Mouse (Mus musculus) midbrain, postnatal 0 days (tissue): ENCODE data around the gene Rundc3a. TPM values are rescaled to one million over a fixed set of nuclear protein-coding genes. Genes with fewer than 3 reads are reported as not detected.

Experiments used
- ATAC-seq: fragments of 200-750 bp; cut with Nextera tagmentation; 2 replicates; pipeline ENCODE4 v1.8.0; 2017; ENCODE audit warnings: moderate number of reproducible peaks, mild to moderate bottlenecking, moderate TSS enrichment, moderate library complexity; ENCODE audit not compliant: low FRiP score
- DNase-seq: peaks from one replicate; pipeline ENCODE4 v3.0.0-alpha.2; 2015; ENCODE audit warnings: low spot score
- H3K27ac ChIP-seq: fragments of 300-500 bp; sonication (generic); 2 replicates; pipeline ENCODE4 v1.5.1; 2014; ENCODE audit warnings: low read depth, mild to moderate bottlenecking, low read length, mixed read lengths
- H3K27me3 ChIP-seq: fragments of 300-500 bp; sonication (generic); 2 replicates; pipeline ENCODE4 v1.6.1; 2014; ENCODE audit warnings: low read length, control low read depth, mixed read lengths; ENCODE audit not compliant: insufficient read depth
- H3K36me3 ChIP-seq: fragments of 300-500 bp; sonication (generic); 2 replicates; pipeline ENCODE4 v1.6.1; 2014; ENCODE audit warnings: low read length, control low read depth, mixed read lengths; ENCODE audit not compliant: insufficient read depth
- H3K4me1 ChIP-seq: fragments of 300-500 bp; sonication (generic); 2 replicates; pipeline ENCODE4 v1.6.1; 2014; ENCODE audit warnings: mild to moderate bottlenecking, control low read depth, antibody characterized with exemption, low read length, mixed read lengths; ENCODE audit not compliant: insufficient read depth
- H3K4me2 ChIP-seq: fragments of 300-500 bp; sonication (generic); 2 replicates; pipeline ENCODE4 v1.6.1; 2014; ENCODE audit warnings: low read depth, mild to moderate bottlenecking, low read length, mixed read lengths; ENCODE audit not compliant: poor library complexity, severe bottlenecking
- H3K4me3 ChIP-seq: fragments of 300-500 bp; sonication (generic); 2 replicates; pipeline ENCODE4 v1.5.1; 2014; ENCODE audit warnings: low read depth, mild to moderate bottlenecking, low read length, moderate library complexity
- H3K9ac ChIP-seq: fragments of 300-500 bp; sonication (generic); replicated peaks from 2 replicates; pipeline ENCODE4 v1.6.1; 2014; ENCODE audit warnings: mild to moderate bottlenecking, low read length, moderate library complexity, mixed read lengths; ENCODE audit not compliant: poor library complexity, severe bottlenecking
- H3K9me3 ChIP-seq: fragments of 300-500 bp; sonication (generic); 2 replicates; pipeline ENCODE4 v1.6.1; 2016; ENCODE audit warnings: low read length, control low read depth
- CTCF ChIP-seq: IDR thresholded peaks from 2 replicates; pipeline ENCODE4 v1.5.1; 2016; ENCODE audit warnings: antibody characterized with exemption, mild to moderate bottlenecking
- WGBS: fragments of 180-500 bp; shearing (Covaris S2); extraction: QIAGEN DNeasy Blood & Tissue Kit; methylation state at CpG from one replicate; pipeline ENCODE4 v1.1.7; 2014; 5-methylcytosine and 5-hydroxymethylcytosine counted together
- polyA plus RNA-seq: library from polyadenylated mRNA; unstranded; fragments of >200 nt; fragmentation: Nextera tagmentation; extraction: Ambion mirVana; gene quantifications from 2 replicates; pipeline ENCODE4 v1.2.1, GENCODE M21; 2015
- total RNA-seq: library from RNA; depleted of rRNA; stranded (reverse); fragments of >200 nt; gene quantifications from 2 replicates; pipeline ENCODE4 v1.2.3, GENCODE M21; 2014

Gene Rundc3a
- total and polyA plus RNA-seq, 2 experiments from 2014 or later: 133 to 397 TPM

GRCm38 (mm10) chr11:102349189-102349954 lies 43.8 kb upstream of the Rundc3a start:
- Histone ChIP-seq H3K9ac (no peak overlapping the region), H3K4me1 (no peaks in the 10 kb centered on the region), H3K4me3 (no peak overlapping the region), H3K9me3 (no peaks in the 10 kb centered on the region), H3K36me3 (no peaks in the 10 kb centered on the region), H3K27me3 (no peaks in the 10 kb centered on the region), H3K4me2 (no peak overlapping the region), H3K27ac (no peak overlapping the region)
- DNase-seq (no peak), ATAC-seq (no peak)
- no peak for TF ChIP-seq CTCF
- 90% methylated on average over 3 of the region's 3 CpGs for WGBS

- ATAC-seq: no peak
Observed at GRCm38 (mm10) chr11:102350416-102350815, 42.8 kb upstream of the Rundc3a start.

GRCm38 (mm10) chr11:102350981-102351523 lies 42.2 kb upstream of the Rundc3a start:
- no peaks in the 10 kb centered on the region for H3K4me1 ChIP-seq
- no peaks in the 10 kb centered on the region for H3K9me3 ChIP-seq

More at GRCm38 (mm10) chr11:102350416-102350815, 42.8 kb upstream of the Rundc3a start:
- Histone ChIP-seq H3K27ac (no peak overlapping the region), H3K9me3 (no peaks in the 10 kb centered on the region), H3K4me2 (no peak overlapping the region), H3K27me3 (no peaks in the 10 kb centered on the region), H3K9ac (no peak overlapping the region), H3K4me3 (no peak overlapping the region), H3K4me1 (no peaks in the 10 kb centered on the region), H3K36me3 (no peaks in the 10 kb centered on the region)
- TF ChIP-seq CTCF: no peak
- 88% methylated on average over 4 of the region's 4 CpGs for WGBS
- no peak for DNase-seq

GRCm38 (mm10) chr11:102352378-102352777 lies 40.8 kb upstream of the Rundc3a start:
- Histone ChIP-seq H3K4me1 (no peaks in the 10 kb centered on the region), H3K9ac (no peak overlapping the region), H3K4me2 (no peak overlapping the region), H3K9me3 (no peaks in the 10 kb centered on the region), H3K4me3 (no peak overlapping the region), H3K27ac (no peak overlapping the region), H3K27me3 (no peaks in the 10 kb centered on the region), H3K36me3 (no peaks in the 10 kb centered on the region)
- no peak for TF ChIP-seq CTCF
- DNase-seq: no peak
- ATAC-seq: no peak
- 45% methylated on average over 5 of the region's 5 CpGs for WGBS

More at GRCm38 (mm10) chr11:102350981-102351523, 42.2 kb upstream of the Rundc3a start:
- 93% methylated on average over 17 of the region's 17 CpGs for WGBS
- Histone ChIP-seq H3K27me3 (no peaks in the 10 kb centered on the region), H3K4me2 (no peak overlapping the region), H3K4me3 (no peak overlapping the region), H3K27ac (no peak overlapping the region), H3K36me3 (no peaks in the 10 kb centered on the region), H3K9ac (no peak overlapping the region)
- no peak for TF ChIP-seq CTCF
- DNase-seq (no peak), ATAC-seq (no peak)

- Histone ChIP-seq H3K27ac (no peak overlapping the region), H3K27me3 (no peaks in the 10 kb centered on the region), H3K36me3 (no peaks in the 10 kb centered on the region), H3K4me3 (no peak overlapping the region), H3K9ac (no peak overlapping the region), H3K9me3 (no peaks in the 10 kb centered on the region), H3K4me2 (no peak overlapping the region), H3K4me1 (no peaks in the 10 kb centered on the region)
- WGBS: 38% methylated on average over 8 of the region's 8 CpGs
- no peak for TF ChIP-seq CTCF
- no peak for DNase-seq
- ATAC-seq: no peak
Observed at GRCm38 (mm10) chr11:102353021-102353431, 40.2 kb upstream of the Rundc3a start.

GRCm38 (mm10) chr11:102355501-102355900 lies 37.7 kb upstream of the Rundc3a start:
- no peak overlapping the region for H3K4me2 ChIP-seq
- DNase-seq (no peak), ATAC-seq (no peak)
- H3K27me3 ChIP-seq: no peaks in the 10 kb centered on the region
- no peaks in the 10 kb centered on the region for H3K9me3 ChIP-seq
- 80% methylated on average over 3 of the region's 3 CpGs for WGBS
- no peak overlapping the region for H3K27ac ChIP-seq
- TF ChIP-seq CTCF: no peak
- H3K4me3 ChIP-seq: no peak overlapping the region
- no peaks in the 10 kb centered on the region for H3K4me1 ChIP-seq
- no peaks in the 10 kb centered on the region for H3K36me3 ChIP-seq
- no peak overlapping the region for H3K9ac ChIP-seq
